Mouse (Mus musculus) MEL (cell line): ENCODE results near the gene Lct. TPM values are rescaled to one million over a fixed set of nuclear protein-coding genes. Genes with fewer than 3 reads are reported as not detected.
A peak's percentile ranks its signal among the peaks of the same experiment; 100 is the strongest.

Experiments used
- DNase-seq: peaks from one replicate; pipeline ENCODE4 v3.0.0; 2011; ENCODE audit warnings: low read depth, low spot score
- H3K27ac ChIP-seq: 2 replicates; pipeline ENCODE4 v1.5.1; 2012; ENCODE audit warnings: low read depth, mild to moderate bottlenecking, control low read depth, low read length, moderate library complexity; ENCODE audit not compliant: control insufficient read depth
- H3K27me3 ChIP-seq, 2 experiments: fragments of 150-350 bp in 1 of 2; sonication (generic) in 1 of 2; 2 replicates each; pipeline ENCODE4 v1.6.1; 2012; ENCODE audit warnings: low read length in 2 of 2, mild to moderate bottlenecking in 2 of 2, improper control_type of control experiment in 1 of 2, moderate library complexity in 1 of 2; ENCODE audit not compliant: insufficient read depth in 2 of 2, control insufficient read depth in 1 of 2
- H3K36me3 ChIP-seq, 2 experiments: 2 replicates each; pipeline ENCODE4 v1.6.1; 2012 to 2014; ENCODE audit warnings: low read length in 2 of 2, improper control_type of control experiment in 1 of 2, inconsistent platforms in 1 of 2, mild to moderate bottlenecking in 1 of 2; ENCODE audit not compliant: insufficient read depth in 2 of 2, control insufficient read depth in 1 of 2
- H3K4me1 ChIP-seq, 2 experiments: fragments of 150-350 bp in 1 of 2; sonication (generic) in 1 of 2; 2 replicates each; pipeline ENCODE4 v1.6.1; 2012; ENCODE audit warnings: low read length in 2 of 2, improper control_type of control experiment in 1 of 2, mild to moderate bottlenecking in 1 of 2; ENCODE audit not compliant: insufficient read depth in 2 of 2, control insufficient read depth in 1 of 2
- H3K4me3 ChIP-seq, 2 experiments: fragments of 150-350 bp in 1 of 2; sonication (generic) in 1 of 2; 2 replicates each; pipeline ENCODE4 v1.5.1; 2012; ENCODE audit warnings: low read depth in 2 of 2, low read length in 2 of 2, mild to moderate bottlenecking in 2 of 2, moderate library complexity in 2 of 2, control low read depth in 1 of 2, improper control_type of control experiment in 1 of 2; ENCODE audit not compliant: control insufficient read depth in 1 of 2, insufficient read depth in 1 of 2
- H3K79me2 ChIP-seq: 2 replicates; pipeline ENCODE4 v1.6.1; 2012; ENCODE audit warnings: mild to moderate bottlenecking, low read length, moderate library complexity; ENCODE audit not compliant: control insufficient read depth, poor library complexity, insufficient read depth
- H3K9ac ChIP-seq: 2 replicates; pipeline ENCODE4 v1.6.1; 2012; ENCODE audit warnings: low read depth, mild to moderate bottlenecking, control low read depth, low read length, moderate library complexity; ENCODE audit not compliant: control insufficient read depth, poor library complexity, severe bottlenecking
- H3K9me3 ChIP-seq: fragments of 150-350 bp; sonication (generic); replicated peaks from 2 replicates; pipeline ENCODE4 v1.6.1; 2012; ENCODE audit warnings: mild to moderate bottlenecking, low read length, improper control_type of control experiment, moderate library complexity; ENCODE audit not compliant: insufficient read depth
- CHD1 ChIP-seq: IDR thresholded peaks from 2 replicates; pipeline ENCODE4 v1.6.1; 2012; ENCODE audit warnings: low read depth, mild to moderate bottlenecking, inconsistent platforms, low read length, improper control_type of control experiment
- CTCF ChIP-seq, 3 experiments: IDR thresholded peaks in 2 of 3; conservative IDR thresholded peaks in 1 of 3; 2 replicates each; pipeline ENCODE4 v1.5.1; 2011 to 2012; ENCODE audit warnings: low read length in 3 of 3, low read depth in 2 of 3, mild to moderate bottlenecking in 2 of 3, improper control_type of control experiment in 1 of 3, inconsistent platforms in 1 of 3, mixed read lengths in 1 of 3, moderate library complexity in 1 of 3; ENCODE audit not compliant: control insufficient read depth in 1 of 3, insufficient read depth in 1 of 3, poor library complexity in 1 of 3, severe bottlenecking in 1 of 3
- E2F4 ChIP-seq: IDR thresholded peaks from 2 replicates; pipeline ENCODE4 v1.6.1; 2011; ENCODE audit warnings: low read depth, low read length, improper control_type of control experiment, borderline replicate concordance
- HCFC1 ChIP-seq: IDR thresholded peaks from 2 replicates; pipeline ENCODE4 v1.6.1; 2012; ENCODE audit warnings: low read depth, mild to moderate bottlenecking, inconsistent platforms, low read length, improper control_type of control experiment, moderate library complexity
- KAT2A ChIP-seq: conservative IDR thresholded peaks from 2 replicates; pipeline ENCODE4 v1.6.1; 2012; ENCODE audit warnings: low read depth, low read length, improper control_type of control experiment, inconsistent platforms
- MAX ChIP-seq: IDR thresholded peaks from 2 replicates; pipeline ENCODE4 v1.6.1; 2011; ENCODE audit warnings: low read length, improper control_type of control experiment
- MAZ ChIP-seq: IDR thresholded peaks from 2 replicates; pipeline ENCODE4 v1.6.1; 2012; ENCODE audit warnings: low read depth, mild to moderate bottlenecking, inconsistent platforms, low read length, improper control_type of control experiment
- MEF2A ChIP-seq: IDR thresholded peaks from 2 replicates; pipeline ENCODE4 v1.6.1; 2014; ENCODE audit warnings: low read depth, mild to moderate bottlenecking, inconsistent platforms, low read length, improper control_type of control experiment; ENCODE audit not compliant: poor library complexity, insufficient replicate concordance, severe bottlenecking; ENCODE audit errors: extremely low read depth
- MXI1 ChIP-seq: IDR thresholded peaks from 2 replicates; pipeline ENCODE4 v1.6.1; 2011; ENCODE audit warnings: mild to moderate bottlenecking, low read depth, low read length, improper control_type of control experiment
- MYB ChIP-seq: IDR thresholded peaks from 2 replicates; pipeline ENCODE4 v1.6.1; 2011; ENCODE audit warnings: mild to moderate bottlenecking, low read depth, low read length, improper control_type of control experiment
- POLR2A ChIP-seq, 2 experiments: IDR thresholded peaks; 2 replicates each; pipeline ENCODE4 v1.6.1; 2011 to 2012; ENCODE audit warnings: low read length in 2 of 2, mild to moderate bottlenecking in 2 of 2, control low read depth in 1 of 2, improper control_type of control experiment in 1 of 2, low read depth in 1 of 2, moderate library complexity in 1 of 2; ENCODE audit not compliant: control insufficient read depth in 1 of 2, insufficient read depth in 1 of 2, poor library complexity in 1 of 2
- POLR2AphosphoS5 ChIP-seq: IDR thresholded peaks from 2 replicates; pipeline ENCODE4 v1.6.1; 2012; ENCODE audit warnings: low read depth, borderline replicate concordance, mild to moderate bottlenecking, inconsistent platforms, low read length, moderate library complexity, mixed read lengths
- RAD21 ChIP-seq: IDR thresholded peaks from 2 replicates; pipeline ENCODE4 v1.6.1; 2011; ENCODE audit warnings: mild to moderate bottlenecking, low read depth, low read length, improper control_type of control experiment
- SIN3A ChIP-seq: IDR thresholded peaks from 2 replicates; pipeline ENCODE4 v1.6.1; 2012; ENCODE audit warnings: low read length, improper control_type of control experiment, inconsistent platforms
- SMC3 ChIP-seq: IDR thresholded peaks from 2 replicates; pipeline ENCODE4 v1.6.1; 2011; ENCODE audit warnings: low read depth, low read length, improper control_type of control experiment
- USF1 ChIP-seq: IDR thresholded peaks from 2 replicates; pipeline ENCODE4 v1.6.1; 2014; ENCODE audit warnings: low read depth, mild to moderate bottlenecking, inconsistent platforms, low read length, improper control_type of control experiment, moderate library complexity
- ZC3H11A ChIP-seq: IDR thresholded peaks from 2 replicates; pipeline ENCODE4 v1.6.1; 2012; ENCODE audit warnings: low read depth, mild to moderate bottlenecking, inconsistent platforms, low read length, improper control_type of control experiment
- ZMIZ1 ChIP-seq: IDR thresholded peaks from 2 replicates; pipeline ENCODE4 v1.6.1; 2012; ENCODE audit warnings: low read depth, mild to moderate bottlenecking, inconsistent platforms, low read length, improper control_type of control experiment, moderate library complexity
- polyA plus RNA-seq, 2 experiments: library from polyadenylated mRNA; stranded (reverse) in 1 of 2; unstranded in 1 of 2; fragments of >175 nt in 1 of 2; fragments of >200 nt in 1 of 2; gene quantifications; 2 replicates each; pipeline versions ENCODE4 v1.2.1 to v1.2.4; 2012; ENCODE audit warnings: low replicate concordance in 2 of 2, low read depth in 1 of 2; ENCODE audit not compliant: insufficient read length in 2 of 2, insufficient read depth in 1 of 2, missing spikeins in 1 of 2
- total RNA-seq: library from RNA; depleted of rRNA; stranded (reverse); fragments of 300-350 nt; gene quantifications from 2 replicates; pipeline ENCODE4 v1.2.3, GENCODE M21; 2012

Lct gene
- total and polyA plus RNA-seq, 3 experiments: under 0.01 to 0.06 TPM; not detected in 1

GRCm38 (mm10) chr1:128309043-128309442, 19.1 kb downstream of the Lct start:
- Histone ChIP-seq H3K4me3 (no peak overlapping the region), H3K27me3 (no peaks in the 10 kb centered on the region), H3K9me3 (no peaks in the 10 kb centered on the region), H3K9ac (no peak overlapping the region), H3K36me3 (0 out of 4 replicates have a peak, but pooled peaks cover 0 to under 1% of the 10 kb centered on the region in 2 experiments), H3K4me1 (no peaks in the 10 kb centered on the region), H3K79me2 (no peaks in the 10 kb centered on the region), H3K27ac (no peak overlapping the region)
- peak; percentile 14; the same call in 1 of the 2 replicates for TF ChIP-seq SMC3
- TF ChIP-seq CTCF (IDR thresholded peaks at IDR 0.05 in 2 of 3, conservative IDR thresholded peaks at IDR 0.05 in 1 of 3; ENCODE audit: control insufficient read depth in 1 of 3, insufficient read depth in 1 of 3, low read depth in 2 of 3, low read length in 3 of 3, poor library complexity in 1 of 3, severe bottlenecking in 1 of 3): peak; percentile 31 to 45 (median 40); a peak in 4 of 6 replicates
- peak; percentile 38 for TF ChIP-seq RAD21
- no peak for TF ChIP-seq MXI1
- peak; percentile 39; the same call in 1 of the 2 replicates for TF ChIP-seq ZC3H11A
- TF ChIP-seq ZMIZ1: no peak
- no peak for DNase-seq

DNA sequence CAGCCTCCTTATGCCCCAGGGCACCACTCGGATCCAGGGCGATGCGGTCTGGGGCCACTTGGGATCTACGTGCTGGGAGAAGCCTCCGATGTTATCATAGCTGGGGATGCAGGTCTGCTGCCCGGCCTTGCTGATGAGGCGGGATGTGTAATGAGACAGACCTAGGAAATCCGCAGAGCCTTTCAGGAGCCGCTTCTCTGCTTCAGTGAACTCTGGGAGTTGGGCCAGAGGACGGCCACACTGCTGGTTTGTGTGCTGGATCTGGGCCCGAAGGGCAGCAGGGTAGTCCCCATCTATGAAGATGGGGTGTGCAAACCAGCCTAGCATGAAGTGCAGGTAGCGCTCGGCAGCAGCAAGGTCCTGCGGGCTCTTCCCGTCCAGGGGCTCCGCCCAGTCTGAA, 24.2 kb downstream of the Lct start:
- Histone ChIP-seq H3K27me3 (no peaks in the 10 kb centered on the region), H3K9me3 (no peaks in the 10 kb centered on the region), H3K9ac (no peak overlapping the region), H3K27ac (no peak overlapping the region), H3K4me1 (no peaks in the 10 kb centered on the region), H3K36me3 (no peaks in the 10 kb centered on the region), H3K4me3 (no peak overlapping the region), H3K79me2 (no peaks in the 10 kb centered on the region)
- DNase-seq: no peak
- TF ChIP-seq MYB: no peak
- no peak for TF ChIP-seq CTCF (IDR thresholded peaks at IDR 0.05 in 2 of 3, conservative IDR thresholded peaks at IDR 0.05 in 1 of 3; ENCODE audit: control insufficient read depth in 1 of 3, insufficient read depth in 1 of 3, low read depth in 2 of 3, low read length in 3 of 3, poor library complexity in 1 of 3, severe bottlenecking in 1 of 3)
- no peak for TF ChIP-seq MXI1
- no peak for TF ChIP-seq SMC3
- TF ChIP-seq MEF2A: no peak
- no peak for TF ChIP-seq MAZ
- no peak for TF ChIP-seq HCFC1
- no peak for TF ChIP-seq ZC3H11A
- no peak for TF ChIP-seq USF1
- no peak for TF ChIP-seq POLR2A (IDR thresholded peaks at IDR 0.05; ENCODE audit: control insufficient read depth in 1 of 2, insufficient read depth in 1 of 2, low read depth in 1 of 2, low read length in 2 of 2, poor library complexity in 1 of 2)
- no peak for TF ChIP-seq RAD21
- no peak for TF ChIP-seq E2F4

DNA sequence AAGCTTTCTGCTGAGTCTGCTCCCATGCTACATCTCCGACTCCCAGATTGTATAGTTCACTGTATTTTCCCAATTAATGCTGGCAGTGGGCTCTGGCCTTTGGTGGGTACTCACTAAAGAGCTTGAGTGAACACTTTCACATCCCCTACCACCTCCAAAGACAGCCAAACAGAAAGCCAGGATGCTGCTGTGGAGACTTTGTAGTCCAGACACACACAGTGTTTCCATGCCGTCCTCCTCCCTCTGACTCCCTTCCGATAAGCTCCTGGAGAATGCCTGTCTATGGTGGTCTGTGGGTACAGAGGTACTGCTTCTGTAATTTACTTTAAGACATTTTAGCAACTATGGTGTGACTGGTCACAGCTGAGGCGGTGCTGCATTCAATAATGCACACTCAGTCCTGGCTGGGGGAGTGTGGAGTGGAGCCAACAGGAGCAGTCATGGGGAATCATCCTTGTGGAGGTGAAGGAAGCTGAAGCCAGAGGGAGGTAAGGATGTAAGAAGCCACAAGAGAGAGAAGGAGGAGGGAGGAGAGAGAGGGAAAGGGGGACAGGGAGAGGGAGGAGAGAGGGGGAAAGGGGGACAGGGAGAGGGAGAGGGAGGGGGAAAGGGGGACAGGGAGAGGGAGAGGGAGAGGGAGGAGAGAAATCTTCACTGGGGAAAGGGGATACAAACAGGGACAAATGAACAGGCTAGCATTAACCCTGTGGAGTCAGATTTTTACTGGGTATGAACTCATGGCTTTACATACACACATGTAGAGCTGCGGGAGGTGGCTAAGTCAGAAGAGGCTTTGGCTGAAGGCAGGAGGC, 32.2 kb downstream of the Lct start:
- no peaks in the 10 kb centered on the region for H3K27me3 ChIP-seq
- TF ChIP-seq CHD1: no peak
- TF ChIP-seq ZC3H11A: no peak
- TF ChIP-seq MAX: no peak
- no peak for TF ChIP-seq SIN3A
- TF ChIP-seq POLR2A (IDR thresholded peaks at IDR 0.05; ENCODE audit: control insufficient read depth in 1 of 2, insufficient read depth in 1 of 2, low read depth in 1 of 2, low read length in 2 of 2, poor library complexity in 1 of 2): no peak
- no peak for TF ChIP-seq RAD21
- TF ChIP-seq POLR2AphosphoS5: no peak
- TF ChIP-seq KAT2A: no peak

More for the DNA sequence above, 32.2 kb downstream of the Lct start:
- Histone ChIP-seq H3K4me3 (no peak overlapping the region), H3K4me1 (no peaks in the 10 kb centered on the region), H3K9ac (no peak overlapping the region), H3K36me3 (no peaks in the 10 kb centered on the region), H3K79me2 (no peaks in the 10 kb centered on the region), H3K27ac (no peak overlapping the region), H3K9me3 (no peaks in the 10 kb centered on the region)
- DNase-seq: no peak
